Mouse (Mus musculus) CH12.LX (cell line): ENCODE data around the gene Gnaz. TPM values are rescaled to one million over a fixed set of nuclear protein-coding genes. Genes with fewer than 3 reads are reported as not detected.

Experiments
- DNase-seq: peaks from one replicate; pipeline ENCODE4 v3.0.0-alpha.2; 2013; ENCODE audit errors: extremely low read depth
- H3K27ac ChIP-seq: 2 replicates; pipeline ENCODE4 v1.5.1; 2012; ENCODE audit warnings: low read depth, mild to moderate bottlenecking, control low read depth, moderate library complexity; ENCODE audit not compliant: insufficient read depth
- H3K27me3 ChIP-seq: replicated peaks from 2 replicates; pipeline ENCODE3; 2012; ENCODE audit warnings: inconsistent platforms
- H3K36me3 ChIP-seq, 2 experiments: replicated peaks in 1 of 2; 2 replicates each; pipeline versions ENCODE3 to v1.6.1; 2012; ENCODE audit warnings: inconsistent platforms in 1 of 2, low read length in 1 of 2, mild to moderate bottlenecking in 1 of 2, mixed read lengths in 1 of 2, moderate library complexity in 1 of 2; ENCODE audit not compliant: control insufficient read depth in 1 of 2, insufficient read depth in 1 of 2
- H3K4me1 ChIP-seq, 2 experiments: 2 replicates each; pipeline ENCODE4 v1.6.1; 2012; ENCODE audit warnings: inconsistent platforms in 1 of 2, moderate library complexity in 1 of 2; ENCODE audit not compliant: insufficient read depth in 2 of 2, control insufficient read depth in 1 of 2
- H3K4me2 ChIP-seq: 2 replicates; pipeline ENCODE4 v1.6.1; 2012; ENCODE audit warnings: low read depth, mild to moderate bottlenecking, control low read depth; ENCODE audit not compliant: poor library complexity, insufficient read depth, severe bottlenecking
- H3K4me3 ChIP-seq, 3 experiments: fragments of 150-350 bp in 1 of 3; sonication (generic) in 1 of 3; replicated peaks in 1 of 3; 2 replicates each; pipeline versions ENCODE3 to v1.5.1; 2011 to 2012; ENCODE audit warnings: low read depth in 2 of 3, low read length in 2 of 3, mild to moderate bottlenecking in 2 of 3, moderate library complexity in 2 of 3, control low read depth in 1 of 3, improper control_type of control experiment in 1 of 3, inconsistent platforms in 1 of 3, mixed read lengths in 1 of 3; ENCODE audit not compliant: poor library complexity in 1 of 3
- H3K79me2 ChIP-seq: replicated peaks from 2 replicates; pipeline ENCODE4 v1.6.1; 2012; ENCODE audit warnings: mild to moderate bottlenecking, moderate library complexity; ENCODE audit not compliant: control insufficient read depth, poor library complexity, insufficient read depth, severe bottlenecking; ENCODE audit errors: extremely low read depth
- H3K9ac ChIP-seq: 2 replicates; pipeline ENCODE4 v1.6.1; 2012; ENCODE audit warnings: low read depth, mild to moderate bottlenecking, control low read depth, moderate library complexity; ENCODE audit not compliant: insufficient read depth
- H3K9me3 ChIP-seq: replicated peaks from 2 replicates; pipeline ENCODE3; 2012; ENCODE audit warnings: low read length, inconsistent platforms, mixed read lengths
- CHD1 ChIP-seq: IDR thresholded peaks from 2 replicates; pipeline ENCODE4 v1.6.1; 2012; ENCODE audit warnings: low read depth, low read length, improper control_type of control experiment, inconsistent platforms
- CTCF ChIP-seq, 2 experiments: IDR thresholded peaks in 1 of 2; conservative IDR thresholded peaks in 1 of 2; 2 replicates each; pipeline ENCODE4 v1.5.1; 2011 to 2012; ENCODE audit warnings: low read depth in 2 of 2, low read length in 2 of 2, improper control_type of control experiment in 1 of 2, inconsistent platforms in 1 of 2, mild to moderate bottlenecking in 1 of 2, moderate library complexity in 1 of 2
- EP300 ChIP-seq: IDR thresholded peaks from 2 replicates; pipeline ENCODE4 v1.6.1; 2011; ENCODE audit warnings: low read length, improper control_type of control experiment
- GABPA ChIP-seq: IDR thresholded peaks from 2 replicates; pipeline ENCODE4 v1.6.1; 2012; ENCODE audit warnings: low read depth, low read length, improper control_type of control experiment, inconsistent platforms; ENCODE audit not compliant: insufficient replicate concordance
- HCFC1 ChIP-seq: IDR thresholded peaks from 2 replicates; pipeline ENCODE4 v1.6.1; 2012; ENCODE audit warnings: low read depth, mild to moderate bottlenecking, inconsistent platforms, low read length, improper control_type of control experiment
- JUN ChIP-seq: IDR thresholded peaks from 2 replicates; pipeline ENCODE4 v1.6.1; 2011; ENCODE audit warnings: low read depth, mild to moderate bottlenecking, low read length, improper control_type of control experiment, moderate library complexity; ENCODE audit not compliant: insufficient read depth
- JUND ChIP-seq: conservative IDR thresholded peaks from 2 replicates; pipeline ENCODE4 v1.6.1; 2011; ENCODE audit warnings: low read depth, low read length, improper control_type of control experiment
- KAT2A ChIP-seq: IDR thresholded peaks from 2 replicates; pipeline ENCODE4 v1.6.1; 2012; ENCODE audit warnings: low read length, improper control_type of control experiment, inconsistent platforms; ENCODE audit not compliant: insufficient replicate concordance
- MAFK ChIP-seq: IDR thresholded peaks from 2 replicates; pipeline ENCODE4 v1.6.1; 2011; ENCODE audit warnings: low read length, improper control_type of control experiment; ENCODE audit not compliant: insufficient replicate concordance
- MAX ChIP-seq: IDR thresholded peaks from 2 replicates; pipeline ENCODE4 v1.6.1; 2011; ENCODE audit warnings: low read length, improper control_type of control experiment
- MAZ ChIP-seq: IDR thresholded peaks from 2 replicates; pipeline ENCODE4 v1.6.1; 2012; ENCODE audit warnings: low read depth, mild to moderate bottlenecking, inconsistent platforms, low read length, improper control_type of control experiment, moderate library complexity
- MEF2A ChIP-seq: IDR thresholded peaks from 2 replicates; pipeline ENCODE4 v1.6.1; 2014; ENCODE audit warnings: low read depth, mild to moderate bottlenecking, inconsistent platforms, low read length, improper control_type of control experiment, borderline replicate concordance
- MYC ChIP-seq: IDR thresholded peaks from 2 replicates; pipeline ENCODE4 v1.6.1; 2011; ENCODE audit warnings: low read depth, mild to moderate bottlenecking, improper control_type of control experiment, low read length
- NELFE ChIP-seq: IDR thresholded peaks from 2 replicates; pipeline ENCODE4 v1.6.1; 2011; ENCODE audit warnings: low read depth, low read length, improper control_type of control experiment
- PAX5 ChIP-seq: IDR thresholded peaks from 2 replicates; pipeline ENCODE4 v1.6.1; 2012; ENCODE audit warnings: low read length, inconsistent platforms, mixed read lengths
- POLR2A ChIP-seq: IDR thresholded peaks from 2 replicates; pipeline ENCODE4 v1.6.1; 2011; ENCODE audit warnings: low read depth, mild to moderate bottlenecking, improper control_type of control experiment, low read length
- POLR2AphosphoS2 ChIP-seq: IDR thresholded peaks from 2 replicates; pipeline ENCODE4 v1.6.1; 2011; ENCODE audit warnings: low read depth, low read length, improper control_type of control experiment
- RCOR1 ChIP-seq: conservative IDR thresholded peaks from 2 replicates; pipeline ENCODE4 v1.6.1; 2012; ENCODE audit warnings: low read depth, mild to moderate bottlenecking, inconsistent platforms, low read length, improper control_type of control experiment
- SMC3 ChIP-seq: IDR thresholded peaks from 2 replicates; pipeline ENCODE4 v1.6.1; 2011; ENCODE audit warnings: low read depth, low read length, improper control_type of control experiment
- TBP ChIP-seq: conservative IDR thresholded peaks from 2 replicates; pipeline ENCODE4 v1.6.1; 2011; ENCODE audit warnings: low read depth, low read length, improper control_type of control experiment
- USF1 ChIP-seq: IDR thresholded peaks from 2 replicates; pipeline ENCODE4 v1.6.1; 2014; ENCODE audit warnings: low read depth, mild to moderate bottlenecking, inconsistent platforms, low read length, improper control_type of control experiment
- ZC3H11A ChIP-seq: IDR thresholded peaks from 2 replicates; pipeline ENCODE4 v1.6.1; 2012; ENCODE audit warnings: low read depth, mild to moderate bottlenecking, inconsistent platforms, low read length, improper control_type of control experiment
- ZKSCAN1 ChIP-seq: IDR thresholded peaks from 2 replicates; pipeline ENCODE4 v1.6.1; 2012; ENCODE audit warnings: low read depth, inconsistent platforms, low read length, improper control_type of control experiment, borderline replicate concordance
- ZNF384 ChIP-seq: IDR thresholded peaks from 2 replicates; pipeline ENCODE4 v1.6.1; 2012; ENCODE audit warnings: low read depth, low read length, improper control_type of control experiment, inconsistent platforms
- dilution Hi-C: fragments of 300-500 bp; cut with MboI; formaldehyde crosslinking; loops from 2 replicates; pipeline ENCODE4 v1.14.3; 2020; ENCODE audit warnings: low sequenced_read_pairs; ENCODE audit not compliant: extremely low pct_unique_long_range_greater_than_20kb, extremely low pct_ligation_motif_present
- in situ Hi-C: fragments of 300-500 bp; cut with MboI; formaldehyde crosslinking; loops from 3 replicates; pipeline ENCODE4 v1.14.3; 2019; ENCODE audit warnings: low sequenced_read_pairs, low pct_ligation_motif_present, low pct_unique_long_range_greater_than_20kb, mixed read lengths
- polyA plus RNA-seq: library from polyadenylated mRNA; unstranded; fragments of >175 nt; gene quantifications from 2 replicates; pipeline ENCODE4 v1.2.1, GENCODE M21; 2012; ENCODE audit warnings: low read depth; ENCODE audit not compliant: insufficient read length
- total RNA-seq, 2 experiments: library from RNA; depleted of rRNA; stranded (reverse); fragments of 300-350 nt in 1 of 2; fragments of >200 nt in 1 of 2; gene quantifications; 2 replicates each; pipeline ENCODE4 v1.2.3; 2012 to 2014

Gnaz gene
- total and polyA plus RNA-seq, 3 experiments: 2.7 to 36.9 (median 5.5) TPM

DNA sequence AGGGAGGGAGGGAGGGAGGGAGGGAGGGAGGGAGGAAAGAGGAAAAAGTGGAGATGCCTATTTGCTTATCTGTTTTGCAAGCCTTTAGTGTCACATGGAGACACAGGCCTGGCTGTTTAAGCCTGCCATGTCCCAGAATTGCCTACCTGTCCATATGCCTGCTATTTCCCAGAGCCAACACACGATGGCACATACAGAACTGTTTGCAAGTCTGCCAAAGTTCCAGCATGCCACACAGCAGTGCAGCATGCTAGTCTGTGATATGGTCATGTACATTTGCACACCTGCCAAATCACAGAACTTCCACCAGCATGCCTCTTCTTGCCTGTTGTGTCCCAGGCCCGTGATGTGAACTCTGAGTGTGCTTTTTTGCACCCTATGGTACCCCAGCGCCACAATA lies 36.4 kb upstream of the Gnaz start:
- Histone ChIP-seq H3K4me1 (peaks cover 6 to 30% of the 10 kb centered on the region in 2 experiments), H3K9ac (no peak overlapping the region), H3K79me2 (no peaks in the 10 kb centered on the region), H3K36me3 (no peaks in the 10 kb centered on the region)
- in situ Hi-C loops: no loop called here
- peak in 1 of 2 experiments; percentile 28; a peak in 2 of 4 replicates for TF ChIP-seq CTCF (conservative IDR thresholded peaks at IDR 0.05 in 1 of 2, IDR thresholded peaks at IDR 0.05 in 1 of 2; ENCODE audit: low read depth in 2 of 2, low read length in 2 of 2)
- TF ChIP-seq JUND: no peak
- TF ChIP-seq, all 38 proteins: peak for 1
- H3K4me2 ChIP-seq: no peak overlapping the region
- H3K9me3 ChIP-seq: peaks cover 5% of the 10 kb centered on the region
- no peak overlapping the region for H3K27ac ChIP-seq
- no peak for DNase-seq
- H3K27me3 ChIP-seq: peaks cover 2% of the 10 kb centered on the region
- dilution Hi-C loops: no loop called here
- no peak overlapping the region for H3K4me3 ChIP-seq

DNA sequence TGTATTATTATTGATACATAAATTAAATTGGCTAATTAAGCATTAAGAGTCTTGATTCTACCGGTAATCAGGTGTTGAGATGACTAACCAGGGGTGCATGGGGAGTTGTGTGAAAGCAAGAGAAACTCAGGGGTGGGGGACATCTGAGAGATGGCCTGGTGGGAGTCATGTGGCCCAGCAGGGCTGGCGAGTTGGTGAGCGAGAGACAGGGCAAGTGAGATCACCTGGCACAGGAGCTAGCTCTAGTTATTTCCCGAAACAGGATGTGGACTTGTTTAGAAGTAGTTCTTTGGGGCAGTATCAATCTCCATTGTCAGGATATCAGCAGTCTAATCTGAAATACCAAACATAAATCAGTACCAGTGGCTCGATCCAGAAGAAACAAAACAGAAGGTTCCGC lies 35.3 kb upstream of the Gnaz start:
- Histone ChIP-seq H3K27me3 (peaks cover 2% of the 10 kb centered on the region), H3K9ac (no peak overlapping the region), H3K36me3 (no peaks in the 10 kb centered on the region), H3K4me1 (peaks cover 6 to 24% of the 10 kb centered on the region in 2 experiments), H3K79me2 (no peaks in the 10 kb centered on the region), H3K4me2 (no peak overlapping the region), H3K4me3 (no peak overlapping the region), H3K9me3 (peaks cover under 1% of the 10 kb centered on the region), H3K27ac (no peak overlapping the region)
- in situ Hi-C loops: no loop called here
- TF ChIP-seq KAT2A (no peak), MAZ (no peak), JUN (no peak), POLR2A (no peak), CTCF (conservative IDR thresholded peaks at IDR 0.05 in 1 of 2, IDR thresholded peaks at IDR 0.05 in 1 of 2; ENCODE audit: low read depth in 2 of 2, low read length in 2 of 2) (no peak), JUND (no peak), ZKSCAN1 (no peak), NELFE (no peak), PAX5 (no peak), USF1 (no peak), MAFK (no peak), SMC3 (no peak), EP300 (no peak)
- no peak for DNase-seq
- dilution Hi-C loops: no loop called here

DNA sequence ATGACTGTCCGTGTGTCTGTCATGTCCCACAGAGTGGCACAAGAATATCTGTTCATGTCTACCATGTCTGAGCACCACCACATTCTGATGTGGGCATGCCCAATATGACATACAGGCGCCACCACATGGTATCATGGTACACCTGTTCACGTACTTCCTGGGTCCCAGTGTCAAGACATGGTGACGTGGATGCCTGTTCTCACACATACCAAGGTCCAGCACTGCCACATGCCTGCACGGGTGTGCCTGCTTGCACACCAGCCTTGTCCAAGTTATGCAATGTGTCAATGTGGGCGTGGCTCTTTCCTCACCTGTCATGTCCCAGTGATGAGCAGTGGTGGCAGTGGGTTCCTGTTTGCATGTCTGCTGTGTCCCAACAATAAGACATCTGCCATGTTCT lies 34.5 kb upstream of the Gnaz start:
- no peak for DNase-seq
- Histone ChIP-seq H3K27me3 (peaks cover 2% of the 10 kb centered on the region), H3K9me3 (no peaks in the 10 kb centered on the region), H3K9ac (no peak overlapping the region), H3K4me2 (no peak overlapping the region), H3K4me1 (peaks cover 6 to 27% of the 10 kb centered on the region in 2 experiments), H3K36me3 (no peaks in the 10 kb centered on the region), H3K27ac (no peak overlapping the region), H3K79me2 (no peaks in the 10 kb centered on the region)
- dilution Hi-C loops: no loop called here
- TF ChIP-seq MYC: no peak
- no peak for TF ChIP-seq RCOR1
- TF ChIP-seq MEF2A: no peak
- no peak for TF ChIP-seq CHD1
- TF ChIP-seq MAX: no peak
- TF ChIP-seq POLR2A: no peak
- TF ChIP-seq EP300: no peak
- TF ChIP-seq POLR2AphosphoS2: no peak
- no peak for TF ChIP-seq ZC3H11A
- TF ChIP-seq ZNF384: no peak
- no peak for TF ChIP-seq MAZ
- TF ChIP-seq GABPA: no peak
- no peak for TF ChIP-seq JUND
- TF ChIP-seq TBP: no peak
- no peak for TF ChIP-seq HCFC1
- TF ChIP-seq, all 38 proteins: peak for 0
- in situ Hi-C loops: no loop called here
- no peak overlapping the region for H3K4me3 ChIP-seq
